Mouse (Mus musculus): Measurements from ENCODE around the gene Sdccag8.
"Not testable (repeated sequence)": the region's sequence is repeated elsewhere in the genome, so short reads cannot be mapped to it uniquely, and the experiment has no call there.

The Sdccag8 gene

DNA sequence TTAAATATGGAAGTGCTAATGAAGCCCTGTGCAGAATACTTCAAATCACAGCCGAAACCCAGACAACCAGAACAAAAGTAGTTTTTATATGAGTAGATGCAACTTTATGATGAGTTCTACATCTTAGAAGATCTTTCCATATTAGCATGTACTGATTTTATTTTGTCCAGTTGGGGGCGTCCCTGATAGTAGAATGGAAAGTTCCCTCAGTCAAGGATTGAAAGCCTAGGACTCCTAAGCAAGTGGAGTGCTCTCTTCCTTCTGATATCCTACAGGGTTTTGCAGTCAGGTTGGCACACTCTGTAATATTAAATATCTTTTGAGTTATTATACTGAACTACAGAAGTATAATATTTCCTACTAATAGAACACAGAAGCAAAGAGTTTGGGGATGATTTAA is 64.5 kb downstream of the Sdccag8 start:
- DNase-seq (ENCODE audit: low spot score), result peak; percentile 83

DNA sequence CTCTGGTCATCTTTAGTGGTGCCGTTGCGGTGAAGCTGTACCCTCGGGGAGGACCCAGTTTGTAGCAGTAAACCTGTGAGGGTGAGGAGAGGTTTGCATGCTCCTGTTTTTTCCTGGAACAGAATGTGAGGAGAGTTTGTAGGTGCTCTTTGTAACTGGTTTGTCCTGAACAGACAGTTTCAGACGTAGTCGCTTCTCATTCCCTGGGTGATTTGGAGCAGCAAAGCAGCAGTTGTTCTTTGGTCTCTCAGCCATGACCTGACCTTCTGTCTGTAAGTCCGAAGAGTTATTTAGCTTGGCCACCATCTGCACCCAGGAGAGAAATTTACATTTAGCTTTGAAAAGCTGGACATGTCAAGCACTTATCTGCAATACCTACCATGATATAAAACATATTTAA is 65.2 kb downstream of the Sdccag8 start:
- DNase-seq (ENCODE audit: low spot score), result peak; percentile 60

DNA sequence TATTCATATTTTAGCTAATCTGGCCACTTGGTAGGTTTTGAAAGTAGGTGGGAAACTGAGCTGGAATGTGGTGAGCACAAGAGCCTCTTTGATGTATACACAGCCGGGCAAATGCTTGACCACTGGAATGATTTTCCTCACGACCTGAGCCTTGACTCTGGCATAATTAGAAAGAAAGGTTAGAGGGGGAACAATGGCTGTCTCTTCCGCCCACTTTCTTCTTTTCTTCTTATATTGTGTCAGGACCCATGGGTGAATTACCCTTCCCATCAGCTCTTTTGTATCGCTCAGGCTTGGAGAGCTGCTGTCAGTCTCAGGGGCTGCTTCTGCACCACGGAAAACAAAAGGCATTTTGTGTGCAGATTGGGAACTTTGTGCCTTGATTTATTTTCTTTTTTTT is 65.6 kb downstream of the Sdccag8 start:
- DNase-seq (ENCODE audit: low spot score), result peak; percentile 80

DNA sequence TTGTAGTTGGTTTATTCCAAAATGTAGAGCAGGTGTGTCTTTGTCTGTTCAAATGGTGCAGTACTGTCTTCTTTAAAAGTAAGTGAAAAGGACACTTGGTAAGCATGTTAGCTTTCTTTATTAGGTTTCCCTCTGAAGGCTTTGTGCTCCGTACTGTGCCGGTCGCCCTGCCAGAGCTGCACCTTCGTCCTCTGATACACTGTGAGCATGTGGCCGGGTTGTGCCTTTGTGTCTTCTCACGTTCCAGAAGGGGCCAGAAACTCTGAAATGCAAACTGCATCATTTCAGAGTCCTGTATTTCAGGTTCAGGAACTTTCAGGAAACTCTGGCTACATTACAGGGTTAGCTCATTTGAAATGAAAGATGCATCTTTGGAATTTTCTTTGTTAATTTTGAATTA is 66.5 kb downstream of the Sdccag8 start:
- DNase-seq (ENCODE audit: low spot score), result peak; percentile 15

DNA sequence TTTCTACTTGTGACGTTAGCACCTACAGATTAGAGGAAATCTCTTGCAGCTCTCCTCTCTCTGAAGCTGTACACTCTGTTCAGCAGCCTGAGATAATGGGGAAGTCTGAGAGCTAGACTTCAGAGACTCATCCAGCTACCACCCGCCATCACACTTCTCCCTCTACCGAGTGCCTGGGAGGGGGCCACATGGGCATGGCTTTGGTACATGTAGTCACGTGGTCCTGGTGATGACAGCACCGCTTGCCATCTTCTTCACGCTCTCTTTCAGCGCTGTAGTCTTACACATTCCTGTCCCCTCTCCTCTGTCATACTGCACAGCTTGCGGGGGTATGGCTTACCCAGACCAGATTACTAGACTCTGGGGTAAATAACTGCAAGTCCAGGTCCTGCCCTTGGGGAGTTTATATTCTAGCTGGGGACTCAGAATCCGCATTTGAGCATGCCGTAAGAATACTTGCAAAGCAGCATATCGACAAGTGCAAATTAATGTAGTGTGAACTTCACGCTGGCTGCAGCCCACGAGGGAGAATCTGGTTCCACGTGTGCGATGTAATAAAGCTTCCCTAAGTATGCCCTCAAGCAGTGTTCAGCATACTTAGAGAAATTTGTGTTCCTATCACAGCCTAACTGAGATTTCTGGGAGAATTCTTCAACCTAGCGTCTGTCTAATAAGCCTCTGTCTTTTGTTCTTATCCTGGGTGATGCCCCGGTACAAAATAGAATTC is 70.9 kb downstream of the Sdccag8 start:
- DNase-seq (ENCODE audit: low spot score), result no peak

DNA sequence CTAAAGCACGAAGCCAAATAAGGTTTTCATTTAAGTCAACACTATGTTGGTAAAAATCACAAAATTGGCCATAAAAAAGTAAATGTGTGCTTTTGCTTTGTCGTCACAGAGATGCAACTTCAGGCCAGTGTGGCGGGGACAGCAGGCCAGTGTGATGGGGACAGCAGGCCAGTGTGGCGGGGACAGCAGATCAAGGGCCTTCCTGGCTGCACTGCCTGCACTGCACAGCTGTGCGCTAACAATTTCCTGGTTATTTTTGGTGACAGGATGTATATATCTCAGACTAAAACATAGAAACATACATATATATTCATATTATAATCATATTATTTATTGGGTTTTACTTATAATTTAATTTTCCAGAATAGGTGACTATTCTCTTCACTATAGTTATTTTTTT is 71.5 kb downstream of the Sdccag8 start:
- no peak for DNase-seq (ENCODE audit: low spot score)

DNA sequence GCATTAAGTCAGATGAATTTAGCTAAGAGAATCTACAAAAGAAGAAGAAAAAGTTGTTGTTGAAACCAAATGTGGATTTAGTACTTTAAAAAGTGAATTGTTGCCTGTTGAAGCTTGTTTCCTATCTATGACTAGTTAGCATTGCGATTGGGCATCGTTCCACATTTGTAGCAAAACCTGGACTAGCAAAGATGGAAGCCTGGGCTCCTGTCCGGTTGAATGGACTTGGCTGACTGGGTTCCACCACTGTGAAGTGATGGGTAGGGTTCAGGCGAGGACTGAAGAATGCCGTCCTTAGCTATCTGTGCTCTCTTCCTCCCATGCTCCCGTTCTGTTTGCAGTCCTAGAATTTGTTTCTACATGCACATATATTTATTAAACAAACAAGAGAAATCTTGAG is 89.3 kb downstream of the Sdccag8 start:
- no peak for DNase-seq (ENCODE audit: low spot score)

DNA sequence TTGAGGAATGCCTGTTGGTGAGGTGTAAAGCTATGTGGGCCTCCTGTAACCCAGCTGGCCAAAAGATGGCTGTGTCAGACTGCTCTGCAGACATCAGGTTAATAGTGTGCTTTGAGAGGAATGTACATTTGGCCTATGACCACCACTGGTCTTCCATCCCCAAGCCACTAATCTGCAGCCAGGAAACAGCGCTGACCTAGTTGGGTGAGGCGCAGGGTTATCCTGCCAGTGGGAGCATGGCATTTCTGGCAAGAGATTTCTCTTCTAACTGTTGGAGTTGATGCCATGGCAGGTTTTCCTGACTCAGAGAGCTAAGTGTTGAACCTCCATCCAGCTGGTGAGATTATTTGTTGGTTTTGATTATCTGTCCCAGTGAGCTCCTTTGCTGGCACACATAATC is 101.5 kb downstream of the Sdccag8 start:
- no peak for DNase-seq (ENCODE audit: low spot score)

DNA sequence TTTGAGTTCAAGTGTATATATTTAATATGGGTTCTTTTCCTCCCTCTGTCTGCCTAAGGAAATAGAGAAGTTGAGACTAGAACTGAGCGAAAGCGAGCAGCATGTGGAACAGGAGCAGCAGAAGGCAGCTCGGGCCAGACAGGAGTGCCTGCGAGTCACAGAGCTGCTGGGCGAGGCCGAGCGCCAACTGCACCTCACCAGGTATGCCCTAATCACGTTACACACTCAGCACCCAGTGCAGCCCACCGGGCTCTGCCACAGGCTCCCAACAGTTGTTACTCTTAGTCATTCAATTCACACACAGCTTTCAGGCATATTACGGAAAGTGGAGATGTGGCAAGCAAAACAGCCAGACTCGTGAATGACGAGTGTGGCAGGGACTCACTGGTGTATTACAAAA is 105.0 kb downstream of the Sdccag8 start:
- no peak for DNase-seq (ENCODE audit: low spot score)

DNA sequence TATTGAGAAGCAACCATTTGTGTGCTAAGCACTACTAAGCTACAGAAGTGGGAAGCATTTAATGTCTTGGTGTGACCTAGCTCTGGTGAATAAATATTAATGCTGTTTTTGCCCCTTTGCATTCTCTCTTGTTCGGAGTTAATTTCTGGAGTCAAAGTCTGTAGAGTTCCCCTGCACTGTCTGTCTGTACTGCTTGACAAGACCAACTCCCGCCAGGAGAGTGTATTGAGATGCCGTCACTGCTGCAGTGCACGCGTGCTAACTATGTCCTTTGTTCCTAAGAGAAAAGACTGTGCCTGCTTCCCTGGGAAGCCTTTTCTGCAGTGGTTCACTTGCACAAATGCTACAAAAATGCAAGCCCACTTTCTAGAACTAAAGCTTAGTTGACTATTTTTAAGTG is 108.4 kb downstream of the Sdccag8 start:
- DNase-seq (ENCODE audit: low spot score), result peak; percentile 32

DNA sequence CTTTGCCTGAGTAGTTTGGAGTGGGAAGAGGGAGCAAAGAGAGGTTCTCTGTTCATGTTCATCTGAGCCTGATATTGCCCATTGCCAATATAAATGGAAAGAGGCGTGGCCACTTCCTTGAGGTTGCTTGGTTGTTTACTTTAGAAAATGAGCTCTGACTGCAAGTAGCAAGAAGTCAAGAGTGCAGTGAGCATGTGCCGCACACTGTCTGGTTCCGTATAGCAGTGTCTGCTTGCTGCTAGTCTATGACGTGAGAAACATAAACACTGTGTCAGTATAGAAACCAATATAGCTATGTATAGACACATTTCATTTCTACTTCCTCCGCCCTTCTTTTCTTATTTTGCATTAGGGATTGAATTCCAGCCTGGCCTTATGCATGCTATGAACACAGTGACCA is 111.5 kb downstream of the Sdccag8 start:
- DNase-seq (ENCODE audit: low spot score), result no peak

DNA sequence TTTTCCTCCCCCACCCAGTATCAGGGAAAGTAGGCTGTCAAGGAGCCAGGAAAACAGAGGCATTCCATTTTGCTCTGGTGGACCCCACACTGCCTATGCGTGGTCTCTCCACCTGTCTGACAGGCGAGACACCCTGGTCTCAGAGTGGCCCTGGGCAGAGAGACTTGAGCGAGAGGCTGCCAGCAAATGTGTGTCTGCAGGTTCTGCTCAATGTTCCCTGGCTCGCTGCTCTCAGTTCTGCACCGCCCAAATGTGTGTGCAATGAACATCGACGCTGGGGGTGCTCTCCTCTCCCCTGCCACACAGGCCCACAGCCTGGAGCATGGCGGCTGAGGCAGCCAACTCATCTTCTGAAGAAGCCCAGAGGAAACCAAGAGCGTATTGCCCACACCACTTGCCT is 112.9 kb downstream of the Sdccag8 start:
- no peak for DNase-seq (ENCODE audit: low spot score)

DNA sequence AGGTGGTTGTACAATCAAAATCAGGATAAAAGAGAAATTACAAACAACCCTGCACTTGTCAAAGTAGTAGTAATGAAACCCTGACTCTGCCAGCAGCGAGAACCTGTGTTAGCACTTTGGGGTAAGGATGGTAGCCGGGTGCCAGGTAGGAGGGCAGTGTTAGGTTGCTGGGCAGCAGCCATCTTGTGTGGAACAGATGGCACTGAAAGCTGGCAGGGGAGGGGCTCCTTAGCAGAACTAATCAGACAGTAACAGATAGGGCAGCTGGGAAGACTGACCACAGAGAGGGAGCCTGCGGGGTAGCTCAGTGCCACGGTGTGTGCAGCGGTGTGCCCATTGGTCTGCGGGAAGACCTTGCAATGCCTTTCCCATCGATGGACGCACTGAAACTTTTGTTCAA is 115.2 kb downstream of the Sdccag8 start:
- peak; percentile 33 for DNase-seq (ENCODE audit: low spot score)

DNA sequence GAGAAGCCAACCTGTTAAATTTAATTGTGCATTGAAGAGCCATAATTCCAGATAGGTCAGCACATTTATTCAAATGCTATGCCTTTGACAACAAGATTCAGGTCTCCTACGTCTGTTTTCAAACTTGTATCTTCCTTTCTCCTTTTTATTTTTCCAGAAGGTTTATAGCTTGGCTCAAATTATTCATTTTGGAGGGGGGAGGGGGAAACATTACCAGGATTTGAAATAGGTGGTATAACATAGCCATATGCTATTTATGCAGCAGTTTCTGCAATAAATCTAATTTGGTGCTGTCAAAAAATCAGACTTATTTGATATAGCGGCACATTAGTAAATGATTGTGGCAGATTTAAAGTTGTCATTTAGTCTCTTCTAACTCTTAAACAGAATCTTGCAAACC is 116.1 kb downstream of the Sdccag8 start:
- no peak for DNase-seq (ENCODE audit: low spot score)

DNA sequence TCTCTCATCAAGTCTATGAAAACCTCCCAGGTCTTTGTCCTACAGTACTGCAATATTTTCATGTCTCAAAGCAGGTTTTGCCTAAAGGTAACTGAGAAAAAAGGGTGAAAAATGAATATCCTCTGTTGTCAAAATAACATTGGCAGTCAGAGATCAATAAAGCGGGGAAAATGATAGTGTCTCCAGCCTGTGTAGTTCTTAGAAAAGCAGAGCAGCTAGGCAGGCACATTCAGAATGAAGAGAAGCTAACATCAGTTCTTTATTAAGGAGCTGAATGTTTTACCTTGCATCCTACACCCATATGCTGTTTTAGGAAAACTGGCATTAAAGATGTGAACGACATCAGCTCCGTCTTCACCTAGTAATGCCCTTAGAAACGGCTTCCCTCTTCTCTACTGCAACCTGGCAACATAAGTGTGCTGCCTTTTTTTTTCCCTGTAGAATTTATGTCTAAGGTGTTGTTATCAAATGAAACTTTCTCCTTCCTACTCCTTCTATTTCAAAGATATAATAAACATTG is 116.6 kb downstream of the Sdccag8 start:
- no peak for DNase-seq (ENCODE audit: low spot score)

DNA sequence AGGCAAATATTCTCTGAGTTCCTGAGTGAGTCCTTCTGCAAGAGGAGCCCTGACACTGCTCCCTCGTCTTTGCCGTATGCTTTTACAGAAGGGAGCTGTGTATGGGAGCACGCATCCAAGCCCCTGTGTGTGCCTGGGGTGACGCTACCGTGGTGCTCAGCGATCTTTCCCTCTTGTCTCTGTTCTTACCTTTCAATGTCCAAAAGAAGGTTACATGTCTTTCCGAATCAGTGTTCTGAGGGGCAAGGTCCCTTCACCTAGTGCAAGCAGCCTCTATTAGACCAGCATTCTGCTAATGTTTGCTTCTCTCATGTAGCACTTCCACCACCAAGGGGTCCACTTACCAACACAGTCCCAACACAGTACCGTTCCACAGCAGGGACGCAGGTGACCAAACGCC is 117.1 kb downstream of the Sdccag8 start:
- no peak for DNase-seq (ENCODE audit: low spot score)

DNA sequence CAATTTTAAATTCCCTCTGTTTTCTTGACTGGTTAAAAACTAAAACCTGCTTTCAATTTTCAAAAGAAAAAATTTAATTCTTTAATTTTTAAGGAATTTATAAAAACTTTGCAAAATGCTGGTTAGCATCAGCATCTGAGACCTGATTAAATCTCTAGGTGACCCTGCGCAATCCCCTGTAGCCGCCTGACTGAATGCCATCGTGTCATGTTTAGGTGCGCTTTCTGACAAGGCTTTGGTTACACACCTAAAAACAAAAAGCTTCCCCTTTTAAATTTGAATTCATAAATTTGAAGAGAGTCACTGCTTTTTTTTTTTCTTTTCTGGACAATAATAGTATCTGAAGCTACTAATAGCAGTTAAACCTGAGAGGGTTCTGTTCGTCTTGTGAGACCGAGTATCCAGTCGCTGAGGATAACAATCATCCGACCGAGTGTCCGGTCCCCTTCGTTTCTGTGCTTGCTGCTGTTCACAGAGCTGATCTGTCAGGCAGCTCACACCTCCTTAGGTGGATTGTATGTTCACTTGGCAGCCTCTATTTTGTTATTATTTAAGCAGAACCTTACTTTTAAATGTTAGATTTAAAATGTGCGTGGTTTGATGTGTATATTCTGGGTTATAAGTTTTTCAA is 118.0 kb downstream of the Sdccag8 start:
- DNase-seq (ENCODE audit: low spot score), result peak; percentile 29

DNA sequence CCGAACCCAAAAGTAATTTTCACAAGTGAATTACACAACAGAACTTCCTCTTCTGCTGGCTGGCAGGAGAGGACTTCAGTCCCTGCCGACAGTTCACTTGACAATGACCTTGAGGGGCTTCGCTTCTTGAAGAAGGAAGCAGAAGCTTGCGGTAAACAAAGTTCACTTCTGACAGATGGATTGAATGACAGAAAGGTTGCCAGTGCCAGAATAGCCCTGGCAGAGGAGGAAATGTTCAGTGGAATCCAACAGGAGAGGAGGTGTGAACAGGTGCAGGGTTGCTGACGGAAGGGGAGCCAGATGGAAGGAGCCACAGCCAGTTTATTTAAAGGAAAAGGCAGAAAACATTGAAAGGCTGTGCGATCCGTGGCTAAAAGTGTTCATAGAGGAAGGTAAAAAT is 118.9 kb downstream of the Sdccag8 start:
- no peak for DNase-seq (ENCODE audit: low spot score)

DNA sequence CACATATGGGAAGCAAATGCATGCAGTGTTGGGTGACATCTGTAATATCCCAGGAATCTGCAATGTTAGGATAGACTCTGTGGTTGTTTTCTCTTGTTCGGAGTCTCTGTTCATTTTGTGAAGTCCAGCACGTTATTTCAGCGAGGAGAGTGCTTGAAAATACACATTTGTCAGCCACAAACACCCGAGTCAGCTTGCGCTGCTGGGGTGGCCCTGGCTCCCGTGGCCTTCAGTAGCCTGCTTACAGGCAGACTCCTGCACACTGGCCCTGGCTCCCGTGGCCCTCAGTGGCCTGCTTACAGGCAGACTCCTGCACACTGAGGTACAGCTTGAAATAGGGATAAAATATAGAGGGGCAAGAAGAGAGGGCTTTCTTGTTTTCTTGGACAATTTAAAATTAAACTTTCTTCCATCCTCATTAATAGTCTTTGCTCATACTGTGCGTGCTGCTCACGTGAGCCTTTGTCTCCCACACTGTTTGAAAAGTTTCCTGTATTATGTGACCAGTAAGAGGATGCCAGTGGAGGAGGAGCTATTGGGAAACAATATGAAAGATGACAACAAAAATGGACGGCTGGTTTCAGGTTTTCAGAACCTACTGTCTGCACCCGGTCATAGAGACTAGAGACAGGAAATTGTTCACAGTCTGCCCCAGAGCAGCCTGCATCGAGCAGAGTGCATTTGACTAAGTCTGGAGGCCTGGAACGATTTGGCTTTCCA is 119.7 kb downstream of the Sdccag8 start:
- DNase-seq (ENCODE audit: low spot score), result no peak

DNA sequence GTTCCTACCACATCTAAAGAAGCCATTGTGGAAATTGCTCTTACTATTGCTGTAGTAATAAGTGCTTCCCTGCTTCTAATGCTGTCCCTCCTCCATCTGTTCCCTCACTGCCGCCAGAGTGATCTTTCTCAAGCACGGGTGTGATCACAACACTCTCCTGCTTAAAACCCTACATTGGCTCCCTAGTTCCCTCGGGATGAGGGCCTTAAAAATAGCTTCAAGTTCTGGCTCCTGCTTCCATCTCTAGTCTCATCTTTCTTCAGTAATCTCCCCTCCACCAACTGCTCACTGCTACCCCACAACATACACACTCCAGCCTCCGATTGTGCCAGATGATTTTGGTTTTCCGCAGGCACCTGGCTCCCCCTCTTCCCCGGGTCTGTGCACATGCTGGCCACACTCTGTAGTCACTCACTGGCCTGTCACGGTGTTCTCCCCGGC is 125.5 kb downstream of the Sdccag8 start:
- DNase-seq (ENCODE audit: low spot score), result no peak

DNA sequence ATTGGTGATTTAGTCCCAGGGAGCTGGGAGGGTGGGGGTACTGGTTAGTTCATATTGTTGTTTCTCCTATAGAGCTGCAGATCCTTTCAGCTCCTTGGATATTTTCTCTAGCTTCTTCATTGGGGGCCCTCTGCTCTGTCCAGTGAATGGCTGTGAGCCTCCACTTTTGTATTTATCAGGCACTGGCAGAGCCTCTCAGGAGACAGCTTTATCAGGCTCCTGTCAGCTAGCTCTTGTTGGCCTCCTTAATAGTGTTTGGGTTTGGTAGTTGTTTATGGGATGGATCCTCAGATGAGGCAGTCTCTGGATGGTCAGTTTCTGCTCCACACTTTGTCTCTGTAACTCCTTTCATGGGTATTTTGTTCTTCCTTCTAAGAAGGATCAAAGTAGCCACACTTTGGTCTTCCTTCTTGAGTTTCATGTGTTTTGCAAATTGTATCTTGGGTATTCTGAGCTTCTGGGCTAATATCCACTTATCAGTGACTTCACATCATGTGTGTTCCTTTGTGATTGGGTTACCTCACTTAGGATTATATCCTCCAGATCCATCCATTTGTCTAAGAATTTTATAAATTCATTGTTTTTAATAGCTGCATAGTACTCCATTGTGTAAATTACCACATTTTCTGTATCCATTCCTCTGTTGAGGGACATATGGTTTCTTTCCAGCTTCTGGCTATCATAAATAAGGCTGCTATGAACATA is 127.0 kb downstream of the Sdccag8 start:
- not testable (repeated sequence) for DNase-seq (ENCODE audit: low spot score)

DNA sequence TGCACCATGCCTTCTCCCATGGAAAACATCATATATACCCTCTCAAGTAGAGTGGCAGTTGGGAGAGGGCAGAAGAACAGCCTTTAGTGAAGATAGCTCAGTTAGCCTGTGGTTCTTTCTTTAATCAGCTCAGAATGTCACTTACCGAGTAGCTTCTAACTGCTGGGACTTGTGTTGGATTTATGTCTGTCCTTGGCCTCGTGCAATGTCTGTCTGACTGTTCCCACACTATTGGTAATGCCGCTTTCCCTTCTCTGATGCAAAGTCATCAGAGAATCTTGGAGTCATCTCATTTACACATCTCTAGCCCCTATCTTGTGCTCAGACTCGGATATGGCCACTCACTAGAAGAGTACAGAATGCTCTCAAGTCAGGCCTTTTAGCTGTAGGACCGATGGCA is 128.7 kb downstream of the Sdccag8 start:
- DNase-seq (ENCODE audit: low spot score), result no peak
